Mouse (Mus musculus) monocyte, adult 5-6 weeks (primary cell): ENCODE measurements around the gene Celsr2. TPM values are rescaled to one million over a fixed set of nuclear protein-coding genes. Genes with fewer than 3 reads are reported as not detected.

Experiments
- ATAC-seq: fragments of 153-309, 156-312 bp; replicated peaks from 2 replicates; pipeline ENCODE4 v1.8.0; 2017; ENCODE audit warnings: mild to moderate bottlenecking; ENCODE audit not compliant: low TSS enrichment, insufficient number of reproducible peaks, severe bottlenecking, poor library complexity, low FRiP score
- total RNA-seq: library from RNA; stranded (forward); fragments of 200-1000, 200-491, 200-594 nt; gene quantifications from 3 replicates; pipeline ENCODE4 v1.2.3, GENCODE M21; 2017

Celsr2 gene
- total RNA-seq, 1 experiment from 2014 or later, result 0.19 TPM

DNA sequence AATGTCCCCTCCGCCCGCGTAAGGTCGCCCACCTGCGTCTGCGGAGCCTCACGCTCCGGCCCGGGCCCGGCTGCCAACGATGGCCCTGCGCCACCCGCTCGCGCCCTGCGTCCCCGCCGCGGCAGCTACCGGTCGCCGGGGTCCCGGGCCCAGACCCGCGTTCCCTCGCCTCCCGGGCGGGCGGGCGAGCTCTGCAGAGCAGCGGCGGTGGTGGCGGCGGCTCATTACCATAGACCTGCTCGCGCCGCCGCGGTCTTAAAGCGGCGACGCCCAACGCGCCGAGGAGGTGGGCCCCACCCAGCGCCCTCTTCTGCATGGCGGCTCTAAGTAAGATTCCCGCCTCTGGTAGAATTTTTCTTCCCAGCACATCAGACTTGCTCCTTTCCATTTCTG, 475 bp upstream of the Celsr2 start:
- ATAC-seq, result 0 out of 2 replicates have a peak, but pooled peaks have one; percentile 40

DNA sequence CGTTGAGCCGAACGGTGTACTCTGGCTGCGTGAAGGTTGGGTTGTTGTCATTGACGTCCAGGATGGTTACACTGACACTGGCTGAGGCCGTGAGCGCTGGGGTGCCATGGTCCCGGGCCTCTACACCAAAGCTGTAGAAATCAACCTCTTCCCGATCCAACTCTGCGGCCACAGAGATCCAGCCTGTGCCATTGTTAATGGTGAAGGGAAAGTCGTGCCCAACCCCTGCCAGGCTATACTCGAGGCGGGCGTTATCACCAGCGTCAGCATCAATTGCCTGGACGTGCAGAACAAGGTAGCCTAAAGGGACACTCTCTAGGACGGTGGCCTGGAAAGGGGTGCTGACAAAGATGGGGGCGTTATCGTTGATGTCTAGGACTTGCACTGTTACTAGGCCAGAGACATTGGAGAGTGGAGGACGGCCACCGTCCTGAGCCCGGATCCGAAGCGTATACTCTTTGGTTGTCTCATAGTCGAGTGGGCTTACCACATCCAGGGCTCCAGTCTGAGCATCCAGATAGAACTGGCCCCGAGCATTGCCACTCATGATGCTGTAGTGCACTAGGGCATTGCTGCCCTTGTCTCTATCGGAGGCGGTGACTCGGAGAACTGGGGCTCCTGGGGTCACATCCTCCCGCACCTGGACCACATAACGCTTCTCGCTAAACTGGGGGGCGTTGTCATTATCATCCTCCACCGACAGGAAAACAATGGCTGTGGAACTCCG, 1.6 kb downstream of the Celsr2 start:
- ATAC-seq, result no peak

DNA sequence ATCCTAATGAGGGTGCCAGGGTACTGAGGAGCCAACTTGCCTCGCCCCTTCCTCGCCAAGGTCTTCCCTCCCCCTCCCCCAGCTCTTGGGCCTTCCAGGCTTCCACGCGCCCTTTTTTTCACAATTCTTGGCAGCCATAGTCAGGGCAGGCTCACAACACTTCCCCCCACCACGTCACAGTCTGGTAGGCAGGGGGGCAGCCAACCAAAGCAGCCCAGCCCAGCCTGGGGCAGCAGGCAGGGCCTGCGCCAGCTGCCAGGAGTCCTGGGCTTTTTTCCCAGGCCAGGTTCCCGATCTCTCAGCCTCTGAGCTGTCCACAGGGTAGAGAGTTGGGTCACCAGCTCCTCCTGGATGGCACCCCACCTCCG, 3.6 kb downstream of the Celsr2 start:
- no peak for ATAC-seq

DNA sequence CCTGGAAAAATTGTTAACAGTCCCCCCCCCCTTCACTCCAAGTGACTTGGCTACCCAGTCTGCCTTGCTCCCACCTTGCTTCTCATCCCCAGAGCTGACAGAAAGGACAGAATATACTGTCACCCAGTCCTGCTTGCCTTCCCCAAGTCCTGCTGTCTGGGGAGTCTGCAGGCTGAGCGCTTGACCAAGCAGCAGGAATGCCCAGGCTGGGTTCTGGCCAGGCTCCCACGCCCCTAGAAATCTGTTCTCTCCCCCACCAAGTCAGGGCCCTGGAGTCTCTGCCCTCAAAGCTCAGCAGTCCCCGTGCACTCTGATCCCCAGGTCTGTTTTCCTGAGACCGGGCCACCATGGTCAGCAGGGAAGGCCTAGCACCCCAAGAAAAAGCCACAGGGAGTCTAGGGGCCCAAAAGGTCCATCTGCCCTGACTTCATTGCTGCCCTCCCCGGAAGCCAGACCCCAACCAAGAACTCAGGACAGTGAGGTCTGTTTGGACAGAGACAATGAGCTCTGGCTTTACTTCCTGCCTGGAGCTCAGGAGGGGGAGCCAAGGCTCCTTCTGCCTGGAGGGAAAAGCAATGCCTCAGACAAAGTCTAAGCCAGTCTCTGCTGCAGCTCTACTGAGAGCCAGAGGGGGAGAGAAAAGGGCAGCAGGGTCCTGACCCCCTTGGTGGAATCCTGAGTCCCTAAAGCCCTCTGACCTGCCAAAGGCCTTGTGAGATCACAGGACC, 4.2 kb downstream of the Celsr2 start:
- no peak for ATAC-seq

DNA sequence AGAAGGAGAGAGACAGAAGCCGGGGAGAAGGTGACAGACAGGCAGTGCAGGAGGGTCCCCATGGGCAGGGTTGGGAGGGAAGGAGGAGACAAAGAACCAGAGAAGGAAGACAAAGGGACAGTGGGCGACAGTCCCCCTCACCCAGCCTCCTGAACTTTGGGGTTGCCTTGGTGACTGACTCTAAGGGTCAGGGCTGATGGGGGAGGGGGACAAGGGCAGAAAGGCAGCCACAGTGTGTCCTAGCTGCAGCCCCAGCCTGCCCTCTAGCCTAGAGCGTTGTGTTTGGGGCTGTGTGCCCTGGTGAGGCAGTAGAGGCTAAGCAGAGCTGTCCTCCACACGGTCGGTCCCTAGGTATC, 5.0 kb downstream of the Celsr2 start:
- no peak for ATAC-seq

DNA sequence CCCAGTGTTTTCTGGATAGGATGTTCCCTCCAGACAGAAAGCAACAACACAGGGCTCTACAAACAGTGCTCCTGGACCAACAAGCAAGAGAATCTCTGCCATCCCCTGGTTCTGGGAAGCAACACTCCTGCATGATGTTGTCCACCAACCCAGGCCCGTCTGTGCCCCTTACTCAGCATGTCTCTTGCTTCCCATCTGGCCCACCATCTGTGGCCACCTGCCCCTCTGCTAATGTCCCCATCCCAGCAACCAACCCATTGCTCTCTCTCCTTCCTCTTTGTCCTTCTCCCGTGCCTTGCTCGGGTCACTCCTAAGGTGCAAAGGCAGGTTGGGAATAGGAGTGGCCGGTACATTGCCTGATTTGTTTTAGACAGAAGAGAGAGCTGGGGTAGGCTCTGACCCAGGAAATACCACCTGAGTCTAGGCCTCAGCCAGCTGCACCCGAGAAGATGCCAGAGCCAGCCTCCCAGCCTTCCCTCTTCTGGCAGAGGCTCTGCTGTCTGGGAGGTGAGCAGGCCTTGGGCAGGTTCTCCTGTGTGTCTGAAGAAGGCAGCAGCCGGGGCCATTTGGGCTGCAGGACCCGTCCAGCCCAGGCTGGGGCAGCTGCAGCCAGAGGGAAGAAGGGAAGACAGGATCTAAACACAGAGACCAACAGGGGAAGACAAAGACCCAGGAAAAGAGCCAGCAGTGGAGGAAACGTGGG, 5.5 kb downstream of the Celsr2 start:
- no peak for ATAC-seq

DNA sequence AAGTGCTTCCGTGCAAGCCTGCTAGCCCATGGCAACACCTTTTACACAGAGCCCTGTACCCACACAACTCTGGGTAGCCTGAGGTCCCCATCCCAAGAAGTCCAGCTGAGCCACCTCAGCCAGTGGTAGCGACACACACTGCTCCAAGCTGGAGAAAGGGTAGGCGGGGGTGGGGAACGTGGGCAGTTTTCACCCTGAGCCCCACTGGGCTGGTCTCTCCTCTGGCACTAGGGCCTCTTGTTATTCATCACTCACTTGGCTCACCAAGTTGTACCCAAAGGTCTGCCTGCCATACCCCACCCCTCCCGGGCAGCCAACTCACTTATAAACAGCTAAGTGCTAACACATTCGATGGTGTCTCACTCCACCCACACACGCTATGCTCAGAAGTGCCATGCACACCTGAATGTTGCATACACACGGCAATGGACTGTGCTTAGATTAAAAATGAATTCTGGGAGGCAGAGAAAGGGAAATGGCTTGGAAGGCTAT, 6.8 kb downstream of the Celsr2 start:
- no peak for ATAC-seq

DNA sequence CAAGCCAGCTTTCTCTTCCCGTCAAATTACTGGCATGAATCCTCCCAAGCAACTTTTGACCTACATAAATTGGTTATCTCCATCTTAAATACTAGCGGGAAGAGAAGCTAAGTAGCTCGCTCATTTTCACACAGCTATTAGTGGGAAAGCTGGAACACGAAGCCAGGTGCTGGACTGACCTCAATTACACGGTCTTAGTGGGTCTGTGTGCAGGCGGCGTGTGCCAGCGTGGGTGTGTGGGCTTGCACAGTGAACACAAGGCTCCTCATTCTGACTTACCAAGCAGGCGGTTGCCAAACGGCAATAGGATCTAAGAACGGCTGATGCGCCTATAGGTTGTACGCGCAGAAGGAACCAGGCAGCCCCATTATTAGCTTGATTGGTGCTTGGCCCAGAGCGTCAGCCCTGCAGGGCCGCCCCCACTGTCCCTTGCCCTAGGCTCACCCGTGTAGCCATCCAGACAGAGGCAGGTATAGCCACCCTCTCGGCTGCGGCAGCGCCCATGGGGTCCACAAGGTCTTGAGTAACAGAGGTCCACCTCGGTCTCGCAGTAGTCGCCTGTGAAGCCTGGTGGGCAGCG, 9.0 kb downstream of the Celsr2 start:
- ATAC-seq, result no peak

DNA sequence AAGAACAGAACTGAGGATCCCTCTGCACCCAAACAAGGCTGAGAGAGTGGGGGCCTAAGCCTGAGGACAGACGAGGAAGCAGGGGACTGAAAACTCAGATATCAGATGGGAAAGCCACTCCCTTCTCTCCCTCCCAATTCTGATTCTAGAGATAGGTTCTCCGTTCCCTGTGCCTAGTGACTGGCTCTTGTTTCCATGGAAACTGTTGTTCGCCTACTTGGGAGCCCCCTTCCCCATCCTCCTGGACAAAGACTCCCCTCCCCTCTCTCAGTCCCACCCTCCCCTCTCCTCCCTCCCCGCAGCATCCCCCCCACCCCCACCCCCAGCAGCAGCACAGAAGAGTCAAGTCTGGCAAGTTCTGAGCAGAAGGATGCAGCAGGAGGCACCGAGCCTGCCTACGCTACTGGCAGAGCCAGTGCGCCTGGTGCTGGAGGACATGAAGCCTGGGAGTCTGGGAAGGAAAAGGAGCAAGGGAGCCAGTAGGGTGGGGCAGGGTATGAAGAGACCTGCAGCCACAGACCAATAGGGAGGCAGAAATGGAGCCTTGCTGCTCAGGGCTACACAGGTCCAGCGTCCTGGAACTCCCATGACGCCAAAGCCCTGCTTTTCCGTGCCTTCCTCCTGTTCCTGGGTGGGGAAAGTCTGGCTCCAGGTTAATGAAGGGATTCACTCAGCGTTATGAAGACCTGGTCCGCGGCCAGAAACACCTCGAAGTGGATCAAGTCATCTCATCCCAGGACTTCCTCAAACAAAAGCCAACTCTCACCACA, 9.6 kb downstream of the Celsr2 start:
- ATAC-seq, result no peak

DNA sequence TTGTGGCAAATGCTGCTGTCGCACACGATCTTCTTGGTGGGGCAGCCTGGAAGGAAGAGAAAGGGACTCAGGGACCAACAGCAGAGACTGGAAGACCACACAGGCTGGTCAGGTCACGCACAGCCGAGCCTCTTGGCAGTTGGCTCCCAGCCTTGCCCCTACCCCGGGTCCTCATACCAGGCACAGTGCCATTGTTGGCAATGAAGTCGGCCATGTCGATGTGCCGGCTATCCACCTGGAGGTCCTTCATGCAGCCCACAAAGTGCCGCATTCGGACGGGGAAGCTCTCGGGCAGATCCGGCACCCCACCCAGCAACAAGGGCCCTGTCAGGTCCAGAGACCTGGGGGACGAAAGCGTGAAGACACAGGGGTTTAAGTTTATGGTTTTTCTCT, 12.8 kb downstream of the Celsr2 start:
- ATAC-seq, result no peak

DNA sequence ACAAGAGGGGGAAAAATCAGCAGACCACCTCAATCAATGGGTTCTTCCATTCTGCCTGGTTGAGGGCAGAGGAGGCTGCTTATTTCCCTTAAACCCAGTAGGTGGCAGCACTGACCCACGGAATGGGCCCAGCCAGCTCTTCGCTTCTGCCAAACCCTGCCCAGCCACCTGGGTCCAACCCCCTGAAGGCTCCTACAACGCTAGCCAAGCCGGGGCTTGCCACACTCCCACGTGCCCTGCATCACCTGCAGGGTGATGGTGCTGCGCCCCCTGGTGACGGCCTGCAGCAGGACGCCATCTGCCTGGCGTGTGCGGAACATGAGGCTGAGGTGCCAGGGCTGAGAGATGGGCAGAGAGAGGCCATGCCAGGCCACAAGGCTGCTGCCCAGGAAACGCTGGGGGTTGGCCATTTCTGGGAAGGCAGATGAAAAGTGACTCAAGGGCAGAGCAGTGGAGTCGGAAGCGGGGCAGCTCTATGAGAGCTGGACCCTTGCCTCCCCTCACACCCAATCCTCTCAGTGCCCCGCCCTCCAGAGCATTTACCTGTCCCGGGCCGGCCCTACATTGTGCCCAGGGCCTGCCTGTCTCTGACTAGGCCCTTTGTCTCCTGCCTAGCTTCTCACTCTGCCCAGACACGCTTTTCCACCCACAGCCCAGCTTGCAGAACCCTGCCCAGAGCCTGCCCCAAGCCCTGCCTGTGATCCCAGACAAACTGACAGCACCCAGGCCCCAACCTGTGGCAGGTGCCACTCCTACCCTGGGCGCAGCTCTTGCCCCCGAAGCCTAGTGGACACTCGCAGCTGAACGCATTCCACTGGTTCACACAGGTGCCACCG, 13.4 kb downstream of the Celsr2 start:
- peak; percentile 69 for ATAC-seq

DNA sequence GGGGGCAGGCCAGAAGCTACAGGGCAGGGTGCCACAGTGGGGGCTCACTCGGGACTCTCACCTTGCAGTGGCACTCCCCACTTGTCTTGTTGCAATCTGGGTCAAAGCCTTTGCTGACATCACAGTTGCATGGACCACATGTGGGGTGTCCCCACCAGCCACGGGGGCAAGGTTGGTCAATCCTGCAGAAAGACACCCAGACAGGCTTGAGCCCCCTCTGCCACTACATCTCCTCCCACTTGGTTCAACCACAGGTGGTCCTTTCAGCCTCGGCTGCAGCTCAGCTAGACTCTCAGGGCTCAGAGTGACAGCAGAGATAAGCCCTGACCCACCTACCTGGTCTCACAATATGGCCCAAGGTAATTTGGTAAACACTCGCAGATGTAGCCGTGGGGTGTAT, 14.9 kb downstream of the Celsr2 start:
- no peak for ATAC-seq

DNA sequence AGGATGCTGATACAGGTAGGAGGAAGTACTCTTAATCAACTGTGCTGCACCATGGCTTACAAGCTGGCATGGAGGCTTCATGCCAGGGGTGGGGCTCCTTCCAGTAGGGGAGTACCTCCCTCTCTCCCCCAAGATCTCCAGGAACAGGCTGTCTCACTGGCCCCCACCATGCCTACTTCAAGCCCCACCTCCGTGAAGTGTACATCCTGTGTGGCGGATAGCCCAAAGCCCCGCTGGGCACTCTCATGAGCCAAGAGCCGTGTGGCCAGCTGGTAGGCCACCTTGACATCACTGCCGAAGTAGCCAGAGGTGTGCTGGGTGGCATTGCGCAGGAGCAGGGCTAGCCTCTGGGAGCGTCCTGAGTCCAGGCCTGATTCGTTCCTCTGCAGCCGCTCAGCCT, 17.1 kb downstream of the Celsr2 start:
- ATAC-seq, result no peak

DNA sequence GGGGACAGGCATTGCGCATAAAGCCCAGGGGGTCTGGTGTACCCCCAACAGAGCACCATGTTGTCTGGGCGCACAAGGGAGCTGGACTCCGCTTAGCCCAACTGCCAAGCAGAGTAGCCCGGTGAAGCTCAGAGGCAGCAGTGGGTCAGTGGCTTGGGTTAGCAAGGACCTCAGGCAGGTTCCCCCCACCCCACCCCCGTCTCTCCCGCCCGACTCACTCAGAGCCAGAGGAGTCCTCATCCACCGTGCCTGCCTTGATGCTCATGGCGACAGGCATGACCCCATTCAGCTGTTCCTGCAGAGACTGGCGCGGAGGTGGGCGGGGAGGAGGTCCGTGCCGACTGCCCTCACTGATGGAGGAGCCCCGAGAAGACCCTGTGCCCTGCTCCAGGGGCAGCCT, 22.6 kb downstream of the Celsr2 start:
- ATAC-seq, result no peak

DNA sequence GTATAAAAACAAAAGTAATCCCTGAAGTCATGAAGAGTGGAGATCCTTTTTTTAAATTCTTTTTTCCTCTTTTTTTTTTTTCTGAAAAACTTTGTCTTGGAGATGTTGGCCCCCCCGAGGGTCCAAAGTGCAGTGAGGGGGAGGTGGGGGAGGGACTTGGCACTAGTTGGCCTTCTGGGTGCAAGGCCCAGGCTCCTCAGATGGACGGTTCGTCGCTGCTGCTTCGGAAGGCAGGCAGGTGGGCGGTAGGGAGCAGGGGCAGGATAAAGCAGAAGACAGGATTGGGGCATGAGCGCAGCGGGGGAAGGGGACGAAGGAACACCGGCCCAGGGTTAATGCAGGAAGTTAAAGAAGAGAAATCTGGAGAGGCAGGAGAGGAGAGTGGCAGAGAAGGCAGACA, 23.1 kb downstream of the Celsr2 start:
- ATAC-seq, result no peak

DNA sequence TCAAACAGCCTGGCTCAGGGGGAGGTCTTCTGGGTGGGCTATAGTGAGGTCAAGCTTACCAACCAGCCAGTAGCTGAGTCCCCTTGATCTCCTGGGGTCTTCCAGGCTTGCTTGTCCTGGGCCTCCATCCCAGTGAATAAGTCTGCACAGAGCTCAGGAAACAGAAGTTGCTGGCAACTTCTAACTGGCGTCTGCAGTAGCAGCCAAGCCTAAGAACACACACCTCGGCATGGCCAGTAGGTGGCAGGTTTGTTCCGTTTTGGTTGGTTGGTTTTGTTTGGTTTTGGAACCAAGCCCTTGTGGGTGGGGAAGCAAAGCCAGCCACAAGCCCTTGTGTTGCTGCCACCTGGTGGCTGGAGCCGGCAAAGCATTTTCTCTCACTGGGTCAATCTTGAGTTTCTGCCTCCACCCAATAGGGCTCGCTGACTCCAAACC, 26.2 kb downstream of the Celsr2 start:
- peak; percentile 95 for ATAC-seq

DNA sequence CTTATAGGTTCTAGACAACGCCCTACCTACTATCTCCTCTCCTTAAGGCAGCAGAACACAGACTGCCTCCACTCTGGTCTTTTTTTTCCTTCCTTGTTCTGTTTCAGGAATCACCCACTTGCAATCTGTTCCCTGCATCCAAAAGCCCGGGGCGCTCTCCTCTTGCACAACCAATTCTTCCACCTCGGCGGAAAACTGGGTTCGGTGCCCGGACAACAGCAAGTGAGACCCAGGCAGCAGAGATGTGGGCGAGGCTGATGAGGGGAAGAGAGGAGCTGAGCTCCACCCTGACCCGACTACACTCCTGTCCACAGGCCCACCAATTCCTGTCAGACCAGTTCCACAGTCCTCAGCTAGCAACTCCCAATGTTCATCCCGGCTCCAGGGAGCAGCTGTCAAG, 29.2 kb downstream of the Celsr2 start:
- ATAC-seq, result no peak

DNA sequence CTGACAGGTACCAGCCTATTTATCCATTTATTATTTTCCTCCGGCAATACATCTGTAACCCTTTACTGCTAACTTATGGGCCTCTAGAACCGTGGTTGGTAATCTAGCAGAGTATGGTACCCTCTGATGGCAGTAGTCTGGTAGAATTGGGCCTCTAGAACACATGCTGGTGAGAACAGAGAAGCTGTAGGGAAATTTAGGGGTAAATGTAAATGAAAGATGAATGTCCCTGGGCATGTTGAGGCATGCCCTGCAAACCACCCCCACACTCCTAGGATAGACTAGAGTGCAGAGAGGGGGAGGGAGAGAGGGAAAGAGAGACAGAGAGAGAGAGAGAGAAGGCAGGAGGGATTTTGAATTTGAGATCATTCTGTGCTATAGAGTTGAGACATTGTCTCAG, 30.9 kb downstream of the Celsr2 start:
- no peak for ATAC-seq
